Mouse (Mus musculus): ENCODE data around the gene Ugt1a7c. TPM values are rescaled to one million over a fixed set of nuclear protein-coding genes. Genes with fewer than 3 reads are reported as not detected.
"Not testable (repeated sequence)": the region's sequence is repeated elsewhere in the genome, so short reads cannot be mapped to it uniquely, and the experiment has no call there.

Gene Ugt1a7c
- polyA plus RNA-seq, 1 experiment from 2014 or later: 0.86 TPM

- Histone ChIP-seq H3K27me3 (no peaks in the 10 kb centered on the region), H3K9ac (replicated peaks) (no peak overlapping the region), H3K27ac (no peak overlapping the region), H3K4me2 (replicated peaks) (no peak overlapping the region), H3K4me3 (replicated peaks) (no peak overlapping the region), H3K4me1 (replicated peaks) (no peaks in the 10 kb centered on the region), H3K9me3 (no peaks in the 10 kb centered on the region), H3K36me3 (no peaks in the 10 kb centered on the region)
- 89% methylated on average over 2 of the region's 2 CpGs for WGBS
- ATAC-seq: no peak
These were observed 63.6 kb downstream of the Ugt1a7c start for GRCm38 (mm10) chr1:88158430-88158829.

GRCm38 (mm10) chr1:88165711-88166110, 70.8 kb downstream of the Ugt1a7c start, which contains the start of gene Ugt1a5:
Gene Ugt1a5 (plus strand): TSS chr1:88166012.
- no peaks in the 10 kb centered on the region for H3K4me1 ChIP-seq (replicated peaks)
- WGBS: 89% methylated on average over 5 of the region's 5 CpGs
- H3K27me3 ChIP-seq: no peaks in the 10 kb centered on the region
- no peaks in the 10 kb centered on the region for H3K36me3 ChIP-seq
- H3K27ac ChIP-seq: no peak within 1 kb of the TSS
- no peak within 1 kb of the TSS for H3K4me3 ChIP-seq (replicated peaks)
- H3K4me2 ChIP-seq (replicated peaks): no peak within 1 kb of the TSS
- ATAC-seq: no peak
- H3K9me3 ChIP-seq: no peaks in the 10 kb centered on the region
- no peak within 1 kb of the TSS for H3K9ac ChIP-seq (replicated peaks)

- 85% methylated on average over 7 of the region's 7 CpGs for WGBS
- H3K27me3 ChIP-seq; H3K4me2 ChIP-seq (replicated peaks); H3K4me3 ChIP-seq (replicated peaks); H3K4me1 ChIP-seq (replicated peaks); H3K9me3 ChIP-seq; H3K27ac ChIP-seq; H3K36me3 ChIP-seq; ATAC-seq; H3K9ac ChIP-seq (replicated peaks): not testable (repeated sequence)
These were observed 77.3 kb downstream of the Ugt1a7c start for GRCm38 (mm10) chr1:88172190-88172589.

- H3K4me3 ChIP-seq (replicated peaks): no peak overlapping the region
These were observed 84.8 kb downstream of the Ugt1a7c start for GRCm38 (mm10) chr1:88179657-88180056.

GRCm38 (mm10) chr1:88186325-88186935, 91.6 kb downstream of the Ugt1a7c start:
- H3K9me3 ChIP-seq: 0 out of 2 replicates have a peak, but pooled peaks cover 3% of the 10 kb centered on the region
- no peak overlapping the region for H3K27ac ChIP-seq
- no peak overlapping the region for H3K4me2 ChIP-seq (replicated peaks)
- ATAC-seq: no peak
- no peaks in the 10 kb centered on the region for H3K27me3 ChIP-seq
- no peaks in the 10 kb centered on the region for H3K36me3 ChIP-seq
- H3K4me3 ChIP-seq (replicated peaks): no peak overlapping the region
- 92% methylated on average over 5 of the region's 5 CpGs for WGBS
- no peaks in the 10 kb centered on the region for H3K4me1 ChIP-seq (replicated peaks)
- H3K9ac ChIP-seq (replicated peaks): no peak overlapping the region

More at GRCm38 (mm10) chr1:88179657-88180056, 84.8 kb downstream of the Ugt1a7c start:
- 0 out of 2 replicates have a peak, but pooled peaks cover 11% of the 10 kb centered on the region for H3K9me3 ChIP-seq
- no peak overlapping the region for H3K4me2 ChIP-seq (replicated peaks)
- no peaks in the 10 kb centered on the region for H3K4me1 ChIP-seq (replicated peaks)
- H3K27me3 ChIP-seq: no peaks in the 10 kb centered on the region
- no peaks in the 10 kb centered on the region for H3K36me3 ChIP-seq
- WGBS: 100% methylated on average over 1 of the region's 1 CpGs
- H3K27ac ChIP-seq: no peak overlapping the region
- H3K9ac ChIP-seq (replicated peaks): no peak overlapping the region
- no peak for ATAC-seq

- H3K27ac ChIP-seq: no peak overlapping the region
- no peaks in the 10 kb centered on the region for H3K36me3 ChIP-seq
- WGBS: 76% methylated on average over 3 of the region's 3 CpGs
These were observed 97.3 kb downstream of the Ugt1a7c start for GRCm38 (mm10) chr1:88192136-88192535.

GRCm38 (mm10) chr1:88195687-88196086, 100.8 kb downstream of the Ugt1a7c start:
- 93% methylated on average over 1 of the region's 1 CpGs for WGBS
- H3K9ac ChIP-seq (replicated peaks): no peak overlapping the region
- no peak for ATAC-seq
- no peak overlapping the region for H3K4me3 ChIP-seq (replicated peaks)
- H3K9me3 ChIP-seq: no peaks in the 10 kb centered on the region
- H3K4me1 ChIP-seq (replicated peaks): no peaks in the 10 kb centered on the region
- H3K36me3 ChIP-seq: no peaks in the 10 kb centered on the region
- no peaks in the 10 kb centered on the region for H3K27me3 ChIP-seq
- no peak overlapping the region for H3K27ac ChIP-seq
- H3K4me2 ChIP-seq (replicated peaks): no peak overlapping the region

More at GRCm38 (mm10) chr1:88192136-88192535, 97.3 kb downstream of the Ugt1a7c start:
- H3K4me2 ChIP-seq (replicated peaks): no peak overlapping the region
- H3K9ac ChIP-seq (replicated peaks): no peak overlapping the region
- H3K4me3 ChIP-seq (replicated peaks): no peak overlapping the region
- no peak for ATAC-seq
- H3K9me3 ChIP-seq: 0 out of 2 replicates have a peak, but pooled peaks cover 3% of the 10 kb centered on the region
- no peaks in the 10 kb centered on the region for H3K27me3 ChIP-seq
- H3K4me1 ChIP-seq (replicated peaks): no peaks in the 10 kb centered on the region

- Histone ChIP-seq H3K4me1 (replicated peaks) (no peaks in the 10 kb centered on the region), H3K36me3 (no peaks in the 10 kb centered on the region), H3K9me3 (no peaks in the 10 kb centered on the region), H3K27me3 (no peaks in the 10 kb centered on the region), H3K9ac (replicated peaks) (no peak overlapping the region), H3K4me2 (replicated peaks) (no peak overlapping the region), H3K4me3 (replicated peaks) (no peak overlapping the region), H3K27ac (no peak overlapping the region)
- WGBS: 79% methylated on average over 3 of the region's 3 CpGs
- ATAC-seq: no peak
These were observed 102.6 kb downstream of the Ugt1a7c start for GRCm38 (mm10) chr1:88197443-88197842.

GRCm38 (mm10) chr1:88199996-88200395, 105.1 kb downstream of the Ugt1a7c start:
- Histone ChIP-seq H3K4me2 (replicated peaks) (no peak overlapping the region), H3K27ac (no peak overlapping the region), H3K36me3 (no peaks in the 10 kb centered on the region; the same call in 1 of the 2 replicates), H3K27me3 (no peaks in the 10 kb centered on the region), H3K9me3 (no peaks in the 10 kb centered on the region), H3K9ac (replicated peaks) (no peak overlapping the region), H3K4me1 (replicated peaks) (0 out of 2 replicates have a peak, but pooled peaks cover under 1% of the 10 kb centered on the region), H3K4me3 (replicated peaks) (no peak overlapping the region)
- 78% methylated on average over 2 of the region's 2 CpGs for WGBS
- no peak for ATAC-seq

- Histone ChIP-seq H3K9me3 (no peaks in the 10 kb centered on the region), H3K36me3 (no peaks in the 10 kb centered on the region; the same call in 1 of the 2 replicates), H3K4me2 (replicated peaks) (no peak within 1 kb of the TSS), H3K4me3 (replicated peaks) (no peak within 1 kb of the TSS), H3K27ac (no peak within 1 kb of the TSS), H3K9ac (replicated peaks) (no peak within 1 kb of the TSS), H3K4me1 (replicated peaks) (0 out of 2 replicates have a peak, but pooled peaks cover 4% of the 10 kb centered on the region), H3K27me3 (no peaks in the 10 kb centered on the region)
- ATAC-seq: no peak
- WGBS: 80% methylated on average over 7 of the region's 7 CpGs
These were observed 105.6 kb downstream of the Ugt1a7c start, which contains the start of gene Ugt1a2 for GRCm38 (mm10) chr1:88200456-88200855. Gene Ugt1a2 (plus strand): TSS chr1:88200601.

GRCm38 (mm10) chr1:88205294-88205922, 110.5 kb downstream of the Ugt1a7c start, which contains the start of gene Dnajb3:
Gene Dnajb3 (minus strand): TSS chr1:88205782.
- Histone ChIP-seq H3K27me3 (no peaks in the 10 kb centered on the region), H3K9me3 (no peaks in the 10 kb centered on the region), H3K27ac (no peak within 1 kb of the TSS), H3K4me3 (replicated peaks) (peak within 1 kb of the TSS; percentile 47), H3K9ac (replicated peaks) (peak within 1 kb of the TSS; percentile 73), H3K4me2 (replicated peaks) (peak within 1 kb of the TSS; percentile 68), H3K36me3 (no peaks in the 10 kb centered on the region; the same call in 1 of the 2 replicates), H3K4me1 (replicated peaks) (peaks cover 7% of the 10 kb centered on the region; the same call in 1 of the 2 replicates)
- ATAC-seq: peak; percentile 100
- 8% methylated on average over 62 of the region's 62 CpGs for WGBS

- Histone ChIP-seq H3K4me1 (replicated peaks) (peaks cover 7% of the 10 kb centered on the region; the same call in 1 of the 2 replicates), H3K4me3 (replicated peaks) (no peak overlapping the region), H3K27ac (no peak overlapping the region), H3K9ac (replicated peaks) (no peak overlapping the region), H3K9me3 (peaks cover 8% of the 10 kb centered on the region), H3K27me3 (no peaks in the 10 kb centered on the region), H3K4me2 (replicated peaks) (no peak overlapping the region), H3K36me3 (no peaks in the 10 kb centered on the region; the same call in 1 of the 2 replicates)
- WGBS: 85% methylated on average over 2 of the region's 2 CpGs
- no peak for ATAC-seq
These were observed 112.1 kb downstream of the Ugt1a7c start for GRCm38 (mm10) chr1:88206843-88207479.
